In genomic region chr2:91026491-91026890, GRCm38 (mm10) we compare ENCODE assay signal across 22 mouse cellular contexts. TPM values are rescaled to one million over a fixed set of nuclear protein-coding genes. Genes with fewer than 3 reads are reported as not detected.
DNase-seq lines count a peak whose midpoint lies in the region; ATAC-seq and TF ChIP-seq lines count a peak whose summit lies in the region.
"Had no signal": no experiment of that assay in that cellular context is flagged by ENCODE, and none has a peak within 500 bp of the region (broad histone marks: within the 10 kb centered on the region; RNA-seq: fewer than 3 reads in every experiment).

No protein-coding gene starts in this region.

- H3K36me3 ChIP-seq in heart, embryonic 13.5 days, result peaks cover 2% of the 10 kb centered on the region; the same call in 1 of the 2 replicates
- H3K36me3 ChIP-seq in MEL (ENCODE audit: control insufficient read depth in 1 of 2, insufficient read depth in 2 of 2, low read length in 2 of 2), result peaks cover 0 to 19% of the 10 kb centered on the region in 2 experiments; a peak in 2 of 4 replicates
- H3K36me3 ChIP-seq in liver, embryonic 14.5 days (replicated peaks; ENCODE audit: control insufficient read depth, insufficient read depth, low read depth), result peaks cover 11% of the 10 kb centered on the region
- H3K36me3 ChIP-seq in kidney, embryonic 16.5 days (ENCODE audit: insufficient read depth, low read length), result no peaks in the 10 kb centered on the region
- H3K36me3 ChIP-seq: forebrain, embryonic 15.5 days; limb, embryonic 15.5 days had no signal

- peaks cover 29% of the 10 kb centered on the region for H3K4me1 ChIP-seq in heart, embryonic 13.5 days
- H3K4me1 ChIP-seq in MEL (ENCODE audit: control insufficient read depth in 1 of 2, insufficient read depth in 2 of 2, low read length in 2 of 2), result peaks cover 6 to 22% of the 10 kb centered on the region in 2 experiments
- peaks cover 40 to 41% of the 10 kb centered on the region in 2 experiments for H3K4me1 ChIP-seq in liver, embryonic 14.5 days (replicated peaks; ENCODE audit: control insufficient read depth in 2 of 2, insufficient read depth in 2 of 2, low read length in 1 of 2)
- H3K4me1 ChIP-seq in kidney, embryonic 16.5 days (ENCODE audit: insufficient read depth, low read length), result no peaks in the 10 kb centered on the region
- H3K4me1 ChIP-seq: embryonic facial prominence, embryonic 10.5 days; forebrain, embryonic 15.5 days had no signal

- no peak for TF ChIP-seq CTCF in MEL (IDR thresholded peaks at IDR 0.05 in 2 of 3, conservative IDR thresholded peaks at IDR 0.05 in 1 of 3; ENCODE audit: control insufficient read depth in 1 of 3, insufficient read depth in 1 of 3, low read depth in 2 of 3, low read length in 3 of 3, poor library complexity in 1 of 3, severe bottlenecking in 1 of 3)
- no peak for TF ChIP-seq CTCF in liver, embryonic 14.5 days (IDR thresholded peaks at IDR 0.05; ENCODE audit: low read depth)

- 0 out of 2 replicates have a peak, but pooled peaks cover 3% of the 10 kb centered on the region for H3K9me3 ChIP-seq in heart, embryonic 13.5 days
- no peaks in the 10 kb centered on the region for H3K9me3 ChIP-seq in MEL (replicated peaks; ENCODE audit: insufficient read depth, low read length)
- no peaks in the 10 kb centered on the region for H3K9me3 ChIP-seq in liver, embryonic 14.5 days (ENCODE audit: control insufficient read depth, low read length)
- H3K9me3 ChIP-seq in kidney, embryonic 16.5 days (ENCODE audit: low read length), result no peaks in the 10 kb centered on the region
- H3K9me3 ChIP-seq: embryonic facial prominence, embryonic 10.5 days; forebrain, embryonic 15.5 days; limb, embryonic 15.5 days; megakaryocyte, embryonic 14.5 days had no signal

- no peak for TF ChIP-seq RAD21 in MEL (IDR thresholded peaks at IDR 0.05; ENCODE audit: low read depth, low read length)

- H3K9ac ChIP-seq in heart, embryonic 13.5 days, result no peak overlapping the region
- H3K9ac ChIP-seq in MEL (ENCODE audit: control insufficient read depth, low read depth, low read length, poor library complexity, severe bottlenecking), result peak overlapping the region; percentile 67
- peak overlapping the region; percentile 59 for H3K9ac ChIP-seq in liver, embryonic 14.5 days (replicated peaks)
- H3K9ac ChIP-seq in kidney, embryonic 16.5 days (replicated peaks; ENCODE audit: low read length), result no peak overlapping the region
- H3K9ac ChIP-seq: forebrain, embryonic 15.5 days; hindbrain, embryonic 14.5 days; limb, embryonic 15.5 days had no signal

- 0 out of 4 replicates have a peak, but pooled peaks of 1 of the 2 experiments have one; percentile 12 for TF ChIP-seq EP300 in MEL (IDR thresholded peaks at IDR 0.05; ENCODE audit: low read depth in 1 of 2, low read length in 2 of 2)
- peak; percentile 56; the same call in 1 of the 2 replicates for TF ChIP-seq EP300 in liver, embryonic 14.5 days (IDR thresholded peaks at IDR 0.05; ENCODE audit: low read depth)

- H3K79me2 ChIP-seq in MEL (ENCODE audit: control insufficient read depth, insufficient read depth, low read length, poor library complexity), result no peaks in the 10 kb centered on the region

- H3K4me3 ChIP-seq in heart, embryonic 13.5 days, result no peak overlapping the region
- peak overlapping the region; percentile 65 to 81 for H3K4me3 ChIP-seq in MEL (ENCODE audit: control insufficient read depth in 1 of 2, insufficient read depth in 1 of 2, low read depth in 2 of 2, low read length in 2 of 2)
- H3K4me3 ChIP-seq in liver, embryonic 14.5 days (ENCODE audit: insufficient read depth in 1 of 2, low read depth in 2 of 2, low read length in 2 of 2), result peak overlapping the region; percentile 59 to 85
- H3K4me3 ChIP-seq in kidney, embryonic 16.5 days (ENCODE audit: low read length), result no peak overlapping the region
- H3K4me3 ChIP-seq: embryonic facial prominence, embryonic 10.5 days; forebrain, embryonic 15.5 days; limb, embryonic 15.5 days had no signal

- no peak overlapping the region; the same call in 1 of the 2 replicates for H3K27ac ChIP-seq in heart, embryonic 13.5 days (replicated peaks)
- H3K27ac ChIP-seq in MEL (ENCODE audit: control insufficient read depth, low read depth, low read length), result peak overlapping the region; percentile 87
- peak overlapping the region; percentile 68 for H3K27ac ChIP-seq in liver, embryonic 14.5 days
- no peak overlapping the region for H3K27ac ChIP-seq in kidney, embryonic 16.5 days (ENCODE audit: low read length)
- H3K27ac ChIP-seq: embryonic facial prominence, embryonic 10.5 days; forebrain, embryonic 15.5 days; hindbrain, embryonic 14.5 days; kidney, postnatal 0 days; limb, embryonic 15.5 days had no signal

- DNase-seq in heart, postnatal 4 days, result no peak
- DNase-seq in MEL (ENCODE audit: low read depth, low spot score), result peak; percentile 50
- DNase-seq in liver, embryonic 14.5 days (ENCODE audit: low read depth in 3 of 3, low spot score in 3 of 3), result peak; percentile 35 to 52 (median 51)
- no peak for DNase-seq in adrenal gland, postnatal 25 days
- no peak for DNase-seq in kidney, adult 11 months
- DNase-seq: cerebellum, adult 11-12 months; cerebellum, postnatal 25 days; gastrocnemius, postnatal 36 days; heart, postnatal 14 days; layer of hippocampus, postnatal 36 days; lung, postnatal 14 days; right cerebral cortex, postnatal 14 days had no signal

- peak overlapping the region; percentile 30; the same call in 1 of the 2 replicates for H3K4me2 ChIP-seq in heart, embryonic 13.5 days
- peak overlapping the region; percentile 82 for H3K4me2 ChIP-seq in liver, embryonic 14.5 days (ENCODE audit: low read depth)
- no peak overlapping the region for H3K4me2 ChIP-seq in kidney, embryonic 16.5 days (replicated peaks; ENCODE audit: low read depth, low read length)
- H3K4me2 ChIP-seq: forebrain, embryonic 15.5 days; hindbrain, embryonic 14.5 days; limb, embryonic 15.5 days had no signal

- 70% methylated on average over 1 of the region's 1 CpGs for WGBS in heart, embryonic 13.5 days
- 5% methylated on average over 1 of the region's 1 CpGs for WGBS in liver, embryonic 14.5 days (ENCODE audit: insufficient replicate concordance)
- WGBS in kidney, embryonic 16.5 days, result 91% methylated on average over 1 of the region's 1 CpGs

- TF ChIP-seq POLR2A in MEL (IDR thresholded peaks at IDR 0.05; ENCODE audit: control insufficient read depth in 1 of 2, insufficient read depth in 1 of 2, low read depth in 1 of 2, low read length in 2 of 2, poor library complexity in 1 of 2), result no peak

- no peaks in the 10 kb centered on the region for H3K27me3 ChIP-seq in heart, embryonic 13.5 days (replicated peaks)
- no peaks in the 10 kb centered on the region for H3K27me3 ChIP-seq in MEL (ENCODE audit: control insufficient read depth in 1 of 2, insufficient read depth in 2 of 2, low read length in 2 of 2)
- no peaks in the 10 kb centered on the region for H3K27me3 ChIP-seq in liver, embryonic 14.5 days (ENCODE audit: control insufficient read depth, insufficient read depth, low read length)
- no peaks in the 10 kb centered on the region for H3K27me3 ChIP-seq in kidney, embryonic 16.5 days (ENCODE audit: insufficient read depth, low read length)
- H3K27me3 ChIP-seq: forebrain, embryonic 15.5 days; limb, embryonic 15.5 days; megakaryocyte, embryonic 14.5 days had no signal

- ATAC-seq in heart, embryonic 13.5 days (ENCODE audit: extremely low read depth, insufficient number of reproducible peaks, low FRiP score, low TSS enrichment), result no peak
- peak; percentile 76 for ATAC-seq in erythroblast, adult 5-6 weeks (replicated peaks; ENCODE audit: low FRiP score, poor library complexity, severe bottlenecking)
- ATAC-seq in liver, embryonic 14.5 days (ENCODE audit: insufficient read depth), result peak; percentile 76
- no peak for ATAC-seq in kidney, embryonic 16.5 days (ENCODE audit: low FRiP score, low TSS enrichment)
- ATAC-seq: forebrain, embryonic 15.5 days; intestine, embryonic 16.5 days had no signal

RNA-seq across cellular contexts. Expression of gene Rapsn, which starts 8.9 kb away (rescaled TPM):
- 21.2 and 25.8 TPM in 2 replicates for polyA plus RNA-seq in heart, embryonic 13.5 days (2015; fragmentation: Nextera tagmentation; extraction: Ambion mirVana)
- total RNA-seq in heart, postnatal 4 days (2021), result 10 to 100 TPM; 19.3 to 23.3 TPM
- total RNA-seq in MEL (2012; rRNA removed), result not detected in 2 replicates
- polyA plus RNA-seq in MEL (2012; ENCODE audit: insufficient read depth in 1 of 2, insufficient read length in 2 of 2, low read depth in 1 of 2, low replicate concordance in 2 of 2, missing spikeins in 1 of 2), result under 1 TPM in 1 of 2 experiments, not detected in 1; 0.10 TPM
- not detected in 2 replicates for total RNA-seq in erythroblast, adult 5-6 weeks (2015; ENCODE audit: low replicate concordance)
- total RNA-seq in erythroblast, adult 5-6 weeks (2017; ENCODE audit: low replicate concordance), result not detected in 2 replicates
- 0.55 and 0.78 TPM in 2 replicates for polyA plus RNA-seq in liver, embryonic 14.5 days (2012; rRNA removed)
- 0.62 and 1.1 TPM in 2 replicates for polyA plus RNA-seq in liver, embryonic 14.5 days (2014; fragmentation: Nextera tagmentation; extraction: Ambion mirVana)
- 2.4 and 3.0 TPM in 2 replicates for polyA plus RNA-seq in kidney, embryonic 16.5 days (2015; fragmentation: Nextera tagmentation; extraction: Ambion mirVana)
- 2.1 and 2.9 TPM in 2 replicates for total RNA-seq in adrenal gland, postnatal 25 days (2021)

RNA-seq across cellular contexts. Expression of gene Psmc3, which starts 27.3 kb away (rescaled TPM):
- polyA plus RNA-seq in heart, embryonic 13.5 days (2015; fragmentation: Nextera tagmentation; extraction: Ambion mirVana), result 226 and 239 TPM in 2 replicates
- 100 to 1,000 TPM; 240 to 248 TPM for total RNA-seq in heart, postnatal 4 days (2021)
- 259 and 271 TPM in 2 replicates for total RNA-seq in MEL (2012; rRNA removed)
- polyA plus RNA-seq in MEL (2012; ENCODE audit: insufficient read depth in 1 of 2, insufficient read length in 2 of 2, low read depth in 1 of 2, low replicate concordance in 2 of 2, missing spikeins in 1 of 2), result 1,000 to 10,000 TPM in 1 of 2 experiments, 100 to 1,000 TPM in 1; 428 to 1,459 TPM
- 24.8 and 40.8 TPM in 2 replicates for total RNA-seq in erythroblast, adult 5-6 weeks (2015; ENCODE audit: low replicate concordance)
- 76.4 and 132 TPM in 2 replicates for total RNA-seq in erythroblast, adult 5-6 weeks (2017; ENCODE audit: low replicate concordance)
- 77.7 and 126 TPM in 2 replicates for polyA plus RNA-seq in liver, embryonic 14.5 days (2012; rRNA removed)
- polyA plus RNA-seq in liver, embryonic 14.5 days (2014; fragmentation: Nextera tagmentation; extraction: Ambion mirVana), result 174 and 186 TPM in 2 replicates
- 357 and 361 TPM in 2 replicates for polyA plus RNA-seq in kidney, embryonic 16.5 days (2015; fragmentation: Nextera tagmentation; extraction: Ambion mirVana)
- total RNA-seq in adrenal gland, postnatal 25 days (2021), result 203 and 258 TPM in 2 replicates

RNA-seq across cellular contexts. Expression of gene Slc39a13, which starts 43.7 kb away (rescaled TPM):
- polyA plus RNA-seq in heart, embryonic 13.5 days (2015; fragmentation: Nextera tagmentation; extraction: Ambion mirVana), result 45.0 and 55.5 TPM in 2 replicates
- total RNA-seq in heart, postnatal 4 days (2021), result 10 to 100 TPM; 32.6 to 36.8 TPM
- total RNA-seq in MEL (2012; rRNA removed), result 7.7 and 9.4 TPM in 2 replicates
- polyA plus RNA-seq in MEL (2012; ENCODE audit: insufficient read depth in 1 of 2, insufficient read length in 2 of 2, low read depth in 1 of 2, low replicate concordance in 2 of 2, missing spikeins in 1 of 2), result 10 to 100 TPM in 1 of 2 experiments, not detected in 1; 19.1 TPM
- total RNA-seq in erythroblast, adult 5-6 weeks (2015; ENCODE audit: low replicate concordance), result 6.9 TPM in 1 of 2 replicates, not detected in the other
- 0.98 and 4.2 TPM in 2 replicates for total RNA-seq in erythroblast, adult 5-6 weeks (2017; ENCODE audit: low replicate concordance)
- polyA plus RNA-seq in liver, embryonic 14.5 days (2012; rRNA removed), result 11.1 and 11.2 TPM in 2 replicates
- polyA plus RNA-seq in liver, embryonic 14.5 days (2014; fragmentation: Nextera tagmentation; extraction: Ambion mirVana), result 8.1 and 8.4 TPM in 2 replicates
- 44.6 and 57.9 TPM in 2 replicates for polyA plus RNA-seq in kidney, embryonic 16.5 days (2015; fragmentation: Nextera tagmentation; extraction: Ambion mirVana)
- total RNA-seq in adrenal gland, postnatal 25 days (2021), result 31.2 and 32.7 TPM in 2 replicates

RNA-seq across cellular contexts. Expression of gene Spi1, which starts 55.7 kb away (rescaled TPM):
- 3.5 and 3.9 TPM in 2 replicates for polyA plus RNA-seq in heart, embryonic 13.5 days (2015; fragmentation: Nextera tagmentation; extraction: Ambion mirVana)
- 1 to 10 TPM; 2.7 to 3.5 TPM for total RNA-seq in heart, postnatal 4 days (2021)
- 108 and 129 TPM in 2 replicates for total RNA-seq in MEL (2012; rRNA removed)
- polyA plus RNA-seq in MEL (2012; ENCODE audit: insufficient read depth in 1 of 2, insufficient read length in 2 of 2, low read depth in 1 of 2, low replicate concordance in 2 of 2, missing spikeins in 1 of 2), result 100 to 1,000 TPM in 1 of 2 experiments, 10 to 100 TPM in 1; 95.9 to 142 TPM
- total RNA-seq in erythroblast, adult 5-6 weeks (2015; ENCODE audit: low replicate concordance), result 60.5 and 134 TPM in 2 replicates
- total RNA-seq in erythroblast, adult 5-6 weeks (2017; ENCODE audit: low replicate concordance), result 21.6 and 48.5 TPM in 2 replicates
- polyA plus RNA-seq in liver, embryonic 14.5 days (2012; rRNA removed), result 13.3 and 20.5 TPM in 2 replicates
- polyA plus RNA-seq in liver, embryonic 14.5 days (2014; fragmentation: Nextera tagmentation; extraction: Ambion mirVana), result 12.4 and 15.6 TPM in 2 replicates
- 3.3 and 4.2 TPM in 2 replicates for polyA plus RNA-seq in kidney, embryonic 16.5 days (2015; fragmentation: Nextera tagmentation; extraction: Ambion mirVana)
- total RNA-seq in adrenal gland, postnatal 25 days (2021), result 3.0 and 3.3 TPM in 2 replicates

Comparison
In these comparisons a context has a peak if more than half of its experiments do, and no peak if none do; other contexts are left out.
1. ATAC-seq: peak in erythroblast, adult 5-6 weeks (single experiment) and liver, embryonic 14.5 days (single experiment); none in heart, embryonic 13.5 days (single experiment) and kidney, embryonic 16.5 days (single experiment).
2. H3K27ac ChIP-seq: peak in MEL (single experiment) and liver, embryonic 14.5 days (single experiment); none in heart, embryonic 13.5 days (single experiment) and kidney, embryonic 16.5 days (single experiment).
3. H3K4me3 ChIP-seq: peak in MEL (2 of 2) and liver, embryonic 14.5 days (2 of 2); none in heart, embryonic 13.5 days (single experiment) and kidney, embryonic 16.5 days (single experiment).
4. H3K9ac ChIP-seq: peak in MEL (single experiment) and liver, embryonic 14.5 days (single experiment); none in heart, embryonic 13.5 days (single experiment) and kidney, embryonic 16.5 days (single experiment).
5. DNase-seq: peak in MEL (single experiment) and liver, embryonic 14.5 days (3 of 3); none in heart, postnatal 4 days (single experiment), adrenal gland, postnatal 25 days (single experiment) and kidney, adult 11 months (single experiment).